Mouse (Mus musculus): Measurements from ENCODE around the gene Anxa8.

- TF ChIP-seq POLR2A (IDR thresholded peaks at IDR 0.05; ENCODE audit: extremely low read depth, insufficient read depth, low read length) (no peak), CTCF (IDR thresholded peaks at IDR 0.05; ENCODE audit: extremely low read depth, insufficient read depth, low read length) (no peak)
These were observed 35.9 kb downstream of the Anxa8 start for GRCm38 (mm10) chr14:34121691-34122090.
